Mouse (Mus musculus) megakaryocyte, embryonic 14.5 days (primary cell): Measurements from ENCODE around the gene Hoxa7.

Experiments
- FLI1 ChIP-seq: IDR thresholded peaks from 2 replicates; pipeline ENCODE4 v1.6.1; 2012; ENCODE audit warnings: low read length, inconsistent platforms, mixed read lengths
- GATA1 ChIP-seq: IDR thresholded peaks from 3 replicates; pipeline ENCODE4 v1.6.1; 2012; ENCODE audit warnings: mixed read lengths, low read length, inconsistent platforms, borderline replicate concordance

GRCm38 (mm10) chr6:52230516-52231165 lies 9.0 kb upstream of the Hoxa7 start, which contains the start of gene Hoxa9:
- TF ChIP-seq GATA1 (no peak), FLI1 (no peak)
